Mouse (Mus musculus): ENCODE measurements around the gene Cdc42ep5.
A peak's percentile ranks its signal among the peaks of the same experiment; 100 is the strongest.
"Not testable (repeated sequence)": the region's sequence is repeated elsewhere in the genome, so short reads cannot be mapped to it uniquely, and the experiment has no call there.

Gene Cdc42ep5

DNA sequence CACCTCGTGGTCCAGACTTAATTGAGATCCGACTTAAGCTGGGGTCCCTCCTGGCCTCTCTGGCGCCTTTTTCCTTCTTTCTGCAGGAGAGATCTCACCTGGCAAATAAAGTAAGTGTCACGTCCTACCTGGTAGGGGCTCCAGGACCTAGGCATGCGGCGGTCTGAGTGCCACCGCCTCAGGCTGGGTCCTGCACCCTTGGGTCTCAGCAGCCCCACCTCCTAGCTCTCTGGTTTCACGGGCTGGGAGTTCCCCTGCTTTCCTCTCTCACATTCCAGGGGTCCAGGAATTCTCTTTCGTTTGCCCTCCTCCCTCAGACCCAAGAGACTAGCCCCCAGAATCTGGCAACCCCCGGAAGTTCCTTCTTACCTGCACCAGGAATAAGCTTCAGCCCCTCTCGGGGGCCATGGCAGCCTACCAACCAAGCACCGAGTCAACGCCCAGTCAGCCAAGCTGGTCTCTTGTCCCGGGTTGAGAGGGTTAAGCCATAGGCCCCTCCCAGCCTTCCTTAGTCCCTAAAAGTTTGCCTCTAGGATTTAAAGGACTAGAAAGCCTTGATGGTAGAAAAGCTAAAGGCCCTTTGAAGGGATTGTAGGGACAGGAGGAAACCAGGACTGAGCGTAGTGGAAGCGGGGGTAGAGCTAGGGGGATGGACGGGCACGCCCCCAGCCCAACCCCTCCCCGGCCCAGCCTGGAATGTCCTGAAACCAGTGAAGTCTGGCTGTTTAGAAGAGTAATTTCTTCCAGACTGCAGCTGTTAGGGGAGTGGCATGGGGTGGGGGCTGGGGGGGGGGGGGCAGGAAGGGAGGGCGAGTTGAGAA, at the start of gene Cdc42ep5:
Gene Cdc42ep5, minus strand, starts transcription at position 771 of the 821 bp plus-strand sequence.
- no peak for DNase-seq

DNA sequence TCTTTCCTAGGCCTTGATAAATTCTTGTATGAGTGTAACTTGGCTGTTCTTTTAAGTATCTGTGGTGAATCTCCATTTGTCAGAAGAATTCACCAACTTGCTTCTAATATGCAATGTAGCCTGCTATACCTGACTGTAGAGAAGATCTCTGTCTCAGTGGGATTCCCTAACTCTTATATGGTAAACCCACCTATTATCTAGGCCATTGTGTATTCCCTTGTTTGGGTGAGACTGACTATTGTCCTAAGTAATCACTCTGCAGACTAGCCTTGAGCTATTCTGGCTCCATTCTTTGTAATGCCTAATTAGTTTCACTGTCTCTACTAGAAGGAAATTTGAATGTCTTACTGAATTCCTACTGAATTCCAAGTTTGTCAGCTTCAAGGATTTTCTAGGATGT, 48.8 kb upstream of the Cdc42ep5 start:
- DNase-seq: not testable (repeated sequence)

GRCm38 (mm10) chr7:4208626-4209025, 44.0 kb upstream of the Cdc42ep5 start:
- DNase-seq: no peak

- DNase-seq: no peak
These were observed 42.5 kb upstream of the Cdc42ep5 start for GRCm38 (mm10) chr7:4207126-4207525.

- no peak for DNase-seq
These were observed 13.8 kb upstream of the Cdc42ep5 start for GRCm38 (mm10) chr7:4178438-4178837.

GRCm38 (mm10) chr7:4170193-4170938, 5.7 kb upstream of the Cdc42ep5 start:
- DNase-seq: no peak

- DNase-seq: no peak
These were observed 2.4 kb upstream of the Cdc42ep5 start for GRCm38 (mm10) chr7:4167098-4167497.

GRCm38 (mm10) chr7:4165286-4165685, 626 bp upstream of the Cdc42ep5 start:
- no peak for DNase-seq

DNA sequence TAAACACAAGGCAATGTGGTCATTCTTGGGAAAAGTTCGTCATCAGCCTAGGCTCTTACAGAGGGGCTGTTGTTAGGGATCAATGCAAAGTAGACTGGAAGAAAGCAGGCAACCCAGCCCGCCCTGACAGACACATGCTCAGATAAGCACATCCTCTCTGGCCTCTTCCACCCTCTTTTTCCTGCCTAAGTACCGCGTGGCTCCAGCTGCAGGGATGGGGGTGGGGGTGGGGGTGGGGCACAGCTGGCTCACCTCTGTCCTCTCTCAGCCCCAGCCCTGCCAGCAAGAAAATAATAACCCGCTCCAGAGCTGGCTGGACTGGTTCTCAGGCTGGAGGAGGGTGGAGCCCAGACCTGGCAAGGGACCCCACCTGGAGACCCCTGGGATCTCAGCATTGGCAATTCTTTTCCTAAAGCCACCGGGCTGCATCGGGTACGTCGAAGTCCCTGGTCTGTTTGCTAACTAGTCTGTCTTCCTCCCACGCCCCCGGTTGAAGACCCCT, 1.0 kb downstream of the Cdc42ep5 start:
- DNase-seq: no peak

DNA sequence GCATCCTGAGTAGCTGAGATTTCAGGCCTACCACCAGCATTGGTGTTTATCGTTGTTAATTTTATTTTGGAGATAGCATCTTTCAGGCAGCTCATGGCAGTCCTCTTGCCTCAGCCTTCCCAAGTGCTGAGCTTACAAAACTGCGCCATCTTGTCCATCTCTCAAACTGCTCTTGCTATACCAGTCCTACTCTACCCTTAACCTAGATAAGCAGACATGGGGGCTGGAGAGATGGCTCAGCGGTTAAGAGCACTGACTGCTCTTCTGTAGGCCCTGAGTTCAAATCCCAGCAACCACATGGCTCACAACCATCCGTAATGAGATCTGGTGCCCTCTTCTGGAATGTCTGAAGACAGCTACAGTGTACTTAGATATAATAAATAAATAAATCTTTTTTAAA, 3.1 kb downstream of the Cdc42ep5 start:
- not testable (repeated sequence) for DNase-seq

GRCm38 (mm10) chr7:4154976-4155375, 9.7 kb downstream of the Cdc42ep5 start:
- no peak for DNase-seq

DNA sequence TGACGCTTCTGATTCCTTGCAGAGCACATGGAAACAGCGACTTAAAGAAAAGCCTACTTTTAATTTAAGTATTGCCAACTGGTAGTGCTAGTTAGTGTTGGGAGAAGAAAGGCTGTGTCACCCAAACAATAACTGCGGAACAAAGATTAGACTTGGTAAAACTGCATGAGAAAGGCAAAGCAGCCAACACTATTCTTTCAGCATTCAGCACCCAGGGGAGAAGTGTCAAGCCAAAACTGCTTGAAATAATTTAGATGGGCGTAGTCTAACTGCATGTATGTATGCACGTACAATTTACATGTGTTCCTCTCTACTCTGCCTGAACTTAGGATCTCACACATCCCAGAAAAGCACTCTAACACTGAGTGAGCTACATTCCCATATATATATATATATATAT, 10.3 kb downstream of the Cdc42ep5 start:
- DNase-seq: no peak

GRCm38 (mm10) chr7:4151241-4151640, 13.4 kb downstream of the Cdc42ep5 start:
- DNase-seq: peak; percentile 24

DNA sequence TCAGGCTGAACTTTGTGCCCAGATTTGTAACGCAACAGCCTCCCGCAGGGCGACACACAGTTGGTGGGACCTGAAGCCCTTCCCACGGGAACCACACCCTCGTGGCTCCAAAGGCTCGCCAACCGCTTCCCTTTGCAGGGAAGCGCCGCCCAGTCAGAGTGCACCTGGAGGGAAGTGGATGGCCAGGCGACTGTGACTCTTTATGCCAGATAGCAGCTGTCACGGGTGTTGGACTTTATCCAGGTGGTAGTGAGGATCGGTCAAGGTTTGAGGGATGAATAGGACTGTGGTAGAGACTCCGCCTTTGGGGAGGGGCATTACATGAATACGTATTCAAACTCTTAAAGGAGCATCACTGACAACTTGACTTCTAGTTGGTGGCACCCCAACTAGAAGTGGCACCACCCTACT, 13.8 kb downstream of the Cdc42ep5 start:
- peak; percentile 42 for DNase-seq

DNA sequence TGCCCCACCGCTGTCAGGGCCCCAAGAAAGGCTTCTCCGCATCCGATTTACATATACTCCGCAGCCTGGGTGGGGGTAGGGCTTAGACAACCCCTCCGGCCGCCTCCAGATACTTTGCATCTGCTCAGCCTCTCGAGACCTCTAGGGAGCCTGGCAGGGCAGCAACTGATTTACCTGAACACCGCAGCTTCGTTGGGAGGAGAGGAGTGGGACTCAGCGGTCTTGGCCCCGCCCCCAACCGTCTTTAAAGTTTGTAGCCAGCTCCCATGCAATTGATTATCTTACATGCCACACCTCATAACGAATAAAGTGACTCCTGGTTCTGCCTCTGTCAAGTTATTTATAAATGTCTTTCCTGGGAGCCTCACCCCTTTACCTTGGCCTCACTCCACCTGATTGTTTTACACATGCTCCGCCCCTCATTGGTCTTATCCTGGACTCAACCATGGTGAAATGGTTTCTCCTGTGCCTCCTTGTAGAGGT, 14.6 kb downstream of the Cdc42ep5 start, which contains the start of gene Leng9:
Gene Leng9, minus strand, starts transcription at position 316 of the 483 bp plus-strand sequence.
- peak; percentile 38 for DNase-seq

DNA sequence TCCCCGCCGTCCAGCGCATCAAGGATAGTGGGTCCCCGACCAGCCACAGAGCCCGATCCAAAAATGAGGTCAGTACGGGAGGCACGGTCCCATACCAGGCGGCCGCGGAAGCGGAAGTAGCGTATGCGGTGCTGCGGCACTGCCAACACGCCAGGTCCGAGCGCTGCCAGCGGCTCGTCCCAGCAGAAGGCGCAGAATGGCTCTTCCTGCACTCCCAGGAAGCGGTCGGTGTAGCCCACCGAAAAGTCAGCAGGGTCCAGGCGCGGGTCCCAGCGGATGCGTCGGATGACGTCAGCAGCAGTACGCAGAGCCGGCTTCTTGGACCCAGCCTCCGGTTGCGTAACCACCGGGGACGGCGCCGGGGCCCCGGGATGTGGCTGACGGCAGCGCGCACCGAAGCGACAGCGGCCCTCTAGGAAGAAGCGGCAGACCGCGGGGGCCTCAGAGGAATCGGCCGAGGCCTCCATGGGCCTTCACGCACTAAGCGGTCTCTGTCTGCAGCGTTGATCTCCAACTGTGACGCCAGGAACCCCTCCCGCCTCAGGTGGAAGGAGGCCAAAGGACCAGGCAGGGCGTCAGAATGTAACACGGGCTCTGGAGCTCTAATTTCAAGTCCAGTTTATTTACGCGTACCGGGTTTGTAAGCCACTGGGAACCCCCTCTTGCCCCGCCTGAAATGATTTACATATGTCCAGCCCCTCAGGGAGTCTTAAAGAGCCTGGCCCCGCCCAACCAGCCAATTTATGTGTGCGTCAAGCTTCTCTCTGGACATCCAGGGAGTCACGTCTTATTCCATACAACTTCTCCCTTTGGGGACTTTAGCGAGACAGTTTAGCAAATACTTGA, 15.2 kb downstream of the Cdc42ep5 start:
- peak; percentile 88 for DNase-seq

DNA sequence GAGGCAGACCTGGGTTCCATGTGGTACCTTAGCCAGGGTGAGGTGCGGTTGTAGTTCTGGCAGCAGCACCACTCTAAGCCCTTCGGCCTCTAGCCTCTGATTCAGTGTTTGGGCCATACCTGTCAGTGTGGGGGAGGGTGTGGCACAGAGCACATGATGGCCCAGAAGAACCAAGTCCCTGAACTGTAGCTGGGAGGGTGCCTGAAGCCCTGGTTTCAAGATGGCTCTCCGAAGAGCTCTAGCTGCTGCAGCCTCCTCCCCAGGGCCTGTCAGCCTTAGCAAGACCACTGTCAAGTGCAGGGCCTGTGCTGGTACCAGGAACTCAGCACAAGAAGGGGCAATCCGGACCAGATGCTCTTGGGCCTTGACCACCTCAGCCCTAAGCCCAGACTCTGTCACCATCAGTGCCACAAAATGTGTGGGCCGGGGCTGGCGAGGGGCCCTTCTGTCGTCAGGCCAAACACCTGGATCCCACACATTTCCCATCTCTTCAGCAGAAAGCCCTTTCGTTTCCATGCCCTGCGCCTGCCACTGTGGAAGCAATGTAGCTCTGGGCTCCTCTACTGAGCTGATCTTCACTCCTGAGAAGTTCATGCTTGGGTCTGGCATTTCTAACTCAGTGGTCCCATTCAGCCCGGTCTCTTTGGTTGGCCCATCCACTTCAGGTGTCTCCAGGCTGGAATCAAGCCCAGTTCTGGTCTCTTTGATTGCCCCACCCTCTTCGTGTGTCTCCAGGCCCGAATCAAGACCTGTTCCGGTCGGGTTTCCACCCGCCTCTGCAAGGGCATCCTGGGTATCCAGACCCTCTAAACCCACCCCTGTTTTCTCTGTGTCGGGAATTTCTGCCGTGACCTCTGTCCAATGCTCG, 16.1 kb downstream of the Cdc42ep5 start:
- DNase-seq: peak; percentile 40

DNA sequence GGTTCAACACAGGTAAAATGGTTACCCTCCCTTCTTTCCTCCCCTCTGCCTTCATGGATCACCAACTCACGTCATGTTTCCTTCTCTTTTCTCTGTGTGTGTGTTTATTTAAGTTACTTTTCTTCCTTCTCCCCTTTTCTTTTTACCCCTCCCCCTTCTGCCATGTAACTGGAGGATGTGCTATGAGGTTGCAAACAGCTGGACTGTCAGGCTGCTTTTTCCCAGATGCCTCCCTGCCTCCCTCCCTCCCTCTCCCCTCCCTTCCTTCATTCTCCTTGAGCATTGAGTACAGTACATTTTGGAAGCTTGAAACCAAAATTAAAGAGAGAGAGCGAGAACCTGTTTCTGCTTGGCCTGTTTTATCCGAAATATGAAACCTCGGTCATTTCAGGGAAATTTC, 16.8 kb downstream of the Cdc42ep5 start:
- DNase-seq: no peak

- peak; percentile 16 for DNase-seq
These were observed 17.3 kb downstream of the Cdc42ep5 start for GRCm38 (mm10) chr7:4147371-4147770.

- DNase-seq: peak; percentile 14
These were observed 18.1 kb downstream of the Cdc42ep5 start for GRCm38 (mm10) chr7:4146241-4147180.

All from right cerebral cortex, postnatal 25 days (tissue).